Mouse (Mus musculus) heart, adult 2 months (tissue): ENCODE results near the gene Mansc1. TPM values are rescaled to one million over a fixed set of nuclear protein-coding genes. Genes with fewer than 3 reads are reported as not detected.

Experiments used
- DNase-seq, 2 experiments: peaks; one replicate each; pipeline ENCODE4 v3.0.0; 2021
- H3K27ac ChIP-seq: fragments of 200-600 bp; 2 replicates; pipeline ENCODE4 v1.8.1; 2022
- H3K27me3 ChIP-seq: fragments of 200-500 bp; 2 replicates; pipeline ENCODE4 v1.6.1; 2012; ENCODE audit warnings: mild to moderate bottlenecking, low read length, inconsistent platforms, mixed read lengths; ENCODE audit not compliant: control insufficient read depth, insufficient read depth
- H3K36me3 ChIP-seq: fragments of 200-500 bp; 2 replicates; pipeline ENCODE4 v1.6.1; 2012; ENCODE audit warnings: low read length, inconsistent platforms; ENCODE audit not compliant: control insufficient read depth, insufficient read depth
- H3K4me1 ChIP-seq: fragments of 200-500 bp; 2 replicates; pipeline ENCODE4 v1.6.1; 2011; ENCODE audit warnings: low read length; ENCODE audit not compliant: control insufficient read depth, insufficient read depth
- H3K4me3 ChIP-seq: fragments of 200-600 bp; 2 replicates; pipeline ENCODE4 v1.8.1; 2022
- H3K79me2 ChIP-seq: fragments of 200-500 bp; replicated peaks from 2 replicates; pipeline ENCODE4 v1.6.1; 2012; ENCODE audit warnings: mild to moderate bottlenecking, inconsistent platforms, low read length, moderate library complexity, mixed read lengths; ENCODE audit not compliant: control insufficient read depth, insufficient read depth
- H3K9ac ChIP-seq: fragments of 200-500 bp; 2 replicates; pipeline ENCODE4 v1.6.1; 2012; ENCODE audit warnings: low read depth, mild to moderate bottlenecking, control low read depth, inconsistent platforms, low read length, mixed read lengths
- CTCF ChIP-seq: fragments of 200-600 bp; IDR thresholded peaks from 2 replicates; pipeline ENCODE4 v1.8.1; 2022; ENCODE audit warnings: antibody characterized with exemption, mild to moderate bottlenecking, moderate library complexity
- EP300 ChIP-seq: fragments of 200-500 bp; IDR thresholded peaks from 2 replicates; pipeline ENCODE4 v1.6.1; 2011; ENCODE audit warnings: low read depth, low read length, control low read depth; ENCODE audit not compliant: insufficient read depth
- POLR2A ChIP-seq: fragments of 200-500 bp; IDR thresholded peaks from 2 replicates; pipeline ENCODE4 v1.6.1; 2011; ENCODE audit warnings: mild to moderate bottlenecking, low read depth, low read length, control low read depth; ENCODE audit not compliant: insufficient read depth
- WGBS: fragments of 180-500 bp; shearing (Covaris S2); methylation state at CpG from one replicate; pipeline ENCODE4 v1.1.7; 2018; 5-methylcytosine and 5-hydroxymethylcytosine counted together
- intact Hi-C: fragments of 180-260 bp; cut with DNase I; formaldehyde crosslinking; loops from one replicate; pipeline ENCODE4 v1.15.1; 2025
- polyA plus RNA-seq: library from polyadenylated mRNA; depleted of rRNA; stranded (reverse); fragments of >200 nt; gene quantifications from 2 replicates; pipeline ENCODE4 v1.2.3, GENCODE M21; 2012
- total RNA-seq, 2 experiments: library from RNA; stranded (reverse); gene quantifications; 2 replicates each; pipeline ENCODE4 v1.2.3; 2021

The Mansc1 gene
- total and polyA plus RNA-seq, 3 experiments: 4.3 to 5.5 (median 4.5) TPM

- Histone ChIP-seq H3K27ac (no peak overlapping the region), H3K79me2 (no peaks in the 10 kb centered on the region), H3K36me3 (no peaks in the 10 kb centered on the region), H3K4me1 (no peaks in the 10 kb centered on the region), H3K9ac (no peak overlapping the region), H3K27me3 (no peaks in the 10 kb centered on the region), H3K4me3 (no peak overlapping the region)
- no peak for TF ChIP-seq POLR2A
- peak; percentile 75; the same call in 1 of the 2 replicates for TF ChIP-seq EP300
- TF ChIP-seq CTCF: peak; percentile 93
- intact Hi-C loops: loop anchor here (1.0 to 5.0 kb wide), 3 partner anchors 135 to 353 kb away; partner anchors contain the start of gene Ddx47
- 15% methylated on average over 9 of the region's 9 CpGs for WGBS
- peak; percentile 37 to 55 for DNase-seq
Measured at GRCm38 (mm10) chr6:134659108-134659958, 27.0 kb upstream of the Mansc1 start.

- Histone ChIP-seq H3K4me3 (no peak overlapping the region), H3K27me3 (no peaks in the 10 kb centered on the region), H3K79me2 (no peaks in the 10 kb centered on the region), H3K9ac (no peak overlapping the region), H3K27ac (no peak overlapping the region), H3K36me3 (no peaks in the 10 kb centered on the region), H3K4me1 (no peaks in the 10 kb centered on the region)
- intact Hi-C loops: loop anchor here (5.0 kb wide), 1 partner anchor 356 kb away; the partner anchor contains the start of gene Ddx47
- 40% methylated on average over 4 of the region's 4 CpGs for WGBS
- TF ChIP-seq POLR2A (no peak), EP300 (no peak), CTCF (no peak)
- DNase-seq: no peak
Measured at GRCm38 (mm10) chr6:134656527-134656926, 24.2 kb upstream of the Mansc1 start.

GRCm38 (mm10) chr6:134648356-134648755 is 16.1 kb upstream of the Mansc1 start:
- 93% methylated on average over 5 of the region's 5 CpGs for WGBS
- Histone ChIP-seq H3K27me3 (no peaks in the 10 kb centered on the region), H3K9ac (no peak overlapping the region), H3K79me2 (no peaks in the 10 kb centered on the region), H3K4me1 (no peaks in the 10 kb centered on the region; the same call in 1 of the 2 replicates), H3K36me3 (no peaks in the 10 kb centered on the region), H3K27ac (no peak overlapping the region), H3K4me3 (no peak overlapping the region)
- no peak for DNase-seq
- intact Hi-C loops: no loop called here
- no peak for TF ChIP-seq CTCF
- TF ChIP-seq POLR2A: no peak
- no peak for TF ChIP-seq EP300

GRCm38 (mm10) chr6:134647621-134648020 is 15.3 kb upstream of the Mansc1 start:
- H3K9ac ChIP-seq: no peak overlapping the region
- intact Hi-C loops: no loop called here
- WGBS: 47% methylated on average over 5 of the region's 5 CpGs
- H3K4me3 ChIP-seq: no peak overlapping the region
- no peak overlapping the region for H3K27ac ChIP-seq
- H3K36me3 ChIP-seq: no peaks in the 10 kb centered on the region
- TF ChIP-seq EP300 (no peak), CTCF (no peak), POLR2A (no peak)
- H3K27me3 ChIP-seq: no peaks in the 10 kb centered on the region
- no peak for DNase-seq
- H3K4me1 ChIP-seq: no peaks in the 10 kb centered on the region; the same call in 1 of the 2 replicates
- no peaks in the 10 kb centered on the region for H3K79me2 ChIP-seq

- Histone ChIP-seq H3K79me2 (no peaks in the 10 kb centered on the region), H3K36me3 (no peaks in the 10 kb centered on the region), H3K4me3 (no peak overlapping the region), H3K4me1 (no peaks in the 10 kb centered on the region; the same call in 1 of the 2 replicates), H3K27ac (no peak overlapping the region), H3K9ac (no peak overlapping the region), H3K27me3 (no peaks in the 10 kb centered on the region)
- TF ChIP-seq EP300 (no peak), CTCF (no peak), POLR2A (no peak)
- DNase-seq: no peak
- intact Hi-C loops: no loop called here
- WGBS: 90% methylated on average over 6 of the region's 6 CpGs
Measured at GRCm38 (mm10) chr6:134646835-134647234, 14.5 kb upstream of the Mansc1 start.

- Histone ChIP-seq H3K79me2 (no peaks in the 10 kb centered on the region), H3K27me3 (no peaks in the 10 kb centered on the region), H3K36me3 (no peaks in the 10 kb centered on the region), H3K27ac (no peak overlapping the region), H3K9ac (no peak overlapping the region), H3K4me3 (no peak overlapping the region), H3K4me1 (no peaks in the 10 kb centered on the region; the same call in 1 of the 2 replicates)
- no peak for DNase-seq
- no peak for TF ChIP-seq CTCF
- TF ChIP-seq EP300: no peak
- intact Hi-C loops: no loop called here
- WGBS: 93% methylated on average over 5 of the region's 5 CpGs
Measured at GRCm38 (mm10) chr6:134643296-134643695, 11.0 kb upstream of the Mansc1 start.
